Mouse (Mus musculus) CH12.LX (cell line): ENCODE results near the gene Agpat2. TPM values are rescaled to one million over a fixed set of nuclear protein-coding genes. Genes with fewer than 3 reads are reported as not detected.
A peak's percentile ranks its signal among the peaks of the same experiment; 100 is the strongest.

Source experiments
- DNase-seq: peaks from one replicate; pipeline ENCODE4 v3.0.0-alpha.2; 2013; ENCODE audit errors: extremely low read depth
- H3K27ac ChIP-seq: 2 replicates; pipeline ENCODE4 v1.5.1; 2012; ENCODE audit warnings: low read depth, mild to moderate bottlenecking, control low read depth, moderate library complexity; ENCODE audit not compliant: insufficient read depth
- H3K27me3 ChIP-seq: replicated peaks from 2 replicates; pipeline ENCODE3; 2012; ENCODE audit warnings: inconsistent platforms
- H3K36me3 ChIP-seq, 2 experiments: replicated peaks in 1 of 2; 2 replicates each; pipeline versions ENCODE3 to v1.6.1; 2012; ENCODE audit warnings: inconsistent platforms in 1 of 2, low read length in 1 of 2, mild to moderate bottlenecking in 1 of 2, mixed read lengths in 1 of 2, moderate library complexity in 1 of 2; ENCODE audit not compliant: control insufficient read depth in 1 of 2, insufficient read depth in 1 of 2
- H3K4me1 ChIP-seq, 2 experiments: 2 replicates each; pipeline ENCODE4 v1.6.1; 2012; ENCODE audit warnings: inconsistent platforms in 1 of 2, moderate library complexity in 1 of 2; ENCODE audit not compliant: insufficient read depth in 2 of 2, control insufficient read depth in 1 of 2
- H3K4me2 ChIP-seq: 2 replicates; pipeline ENCODE4 v1.6.1; 2012; ENCODE audit warnings: low read depth, mild to moderate bottlenecking, control low read depth; ENCODE audit not compliant: poor library complexity, insufficient read depth, severe bottlenecking
- H3K4me3 ChIP-seq, 3 experiments: fragments of 150-350 bp in 1 of 3; sonication (generic) in 1 of 3; replicated peaks in 1 of 3; 2 replicates each; pipeline versions ENCODE3 to v1.5.1; 2011 to 2012; ENCODE audit warnings: low read depth in 2 of 3, low read length in 2 of 3, mild to moderate bottlenecking in 2 of 3, moderate library complexity in 2 of 3, control low read depth in 1 of 3, improper control_type of control experiment in 1 of 3, inconsistent platforms in 1 of 3, mixed read lengths in 1 of 3; ENCODE audit not compliant: poor library complexity in 1 of 3
- H3K79me2 ChIP-seq: replicated peaks from 2 replicates; pipeline ENCODE4 v1.6.1; 2012; ENCODE audit warnings: mild to moderate bottlenecking, moderate library complexity; ENCODE audit not compliant: control insufficient read depth, poor library complexity, insufficient read depth, severe bottlenecking; ENCODE audit errors: extremely low read depth
- H3K9ac ChIP-seq: 2 replicates; pipeline ENCODE4 v1.6.1; 2012; ENCODE audit warnings: low read depth, mild to moderate bottlenecking, control low read depth, moderate library complexity; ENCODE audit not compliant: insufficient read depth
- H3K9me3 ChIP-seq: replicated peaks from 2 replicates; pipeline ENCODE3; 2012; ENCODE audit warnings: low read length, inconsistent platforms, mixed read lengths
- CTCF ChIP-seq, 2 experiments: IDR thresholded peaks in 1 of 2; conservative IDR thresholded peaks in 1 of 2; 2 replicates each; pipeline ENCODE4 v1.5.1; 2011 to 2012; ENCODE audit warnings: low read depth in 2 of 2, low read length in 2 of 2, improper control_type of control experiment in 1 of 2, inconsistent platforms in 1 of 2, mild to moderate bottlenecking in 1 of 2, moderate library complexity in 1 of 2
- E2F4 ChIP-seq: IDR thresholded peaks from 2 replicates; pipeline ENCODE4 v1.6.1; 2011; ENCODE audit warnings: low read depth, low read length, improper control_type of control experiment; ENCODE audit not compliant: insufficient replicate concordance
- ELF1 ChIP-seq: IDR thresholded peaks from 2 replicates; pipeline ENCODE4 v1.6.1; 2014; ENCODE audit warnings: low read depth, mild to moderate bottlenecking, inconsistent platforms, low read length, improper control_type of control experiment
- GABPA ChIP-seq: IDR thresholded peaks from 2 replicates; pipeline ENCODE4 v1.6.1; 2012; ENCODE audit warnings: low read depth, low read length, improper control_type of control experiment, inconsistent platforms; ENCODE audit not compliant: insufficient replicate concordance
- HCFC1 ChIP-seq: IDR thresholded peaks from 2 replicates; pipeline ENCODE4 v1.6.1; 2012; ENCODE audit warnings: low read depth, mild to moderate bottlenecking, inconsistent platforms, low read length, improper control_type of control experiment
- IRF4 ChIP-seq: IDR thresholded peaks from 2 replicates; pipeline ENCODE4 v1.6.1; 2014; ENCODE audit warnings: low read depth, mild to moderate bottlenecking, inconsistent platforms, low read length, improper control_type of control experiment
- JUN ChIP-seq: IDR thresholded peaks from 2 replicates; pipeline ENCODE4 v1.6.1; 2011; ENCODE audit warnings: low read depth, mild to moderate bottlenecking, low read length, improper control_type of control experiment, moderate library complexity; ENCODE audit not compliant: insufficient read depth
- JUND ChIP-seq: conservative IDR thresholded peaks from 2 replicates; pipeline ENCODE4 v1.6.1; 2011; ENCODE audit warnings: low read depth, low read length, improper control_type of control experiment
- MAFK ChIP-seq: IDR thresholded peaks from 2 replicates; pipeline ENCODE4 v1.6.1; 2011; ENCODE audit warnings: low read length, improper control_type of control experiment; ENCODE audit not compliant: insufficient replicate concordance
- MEF2A ChIP-seq: IDR thresholded peaks from 2 replicates; pipeline ENCODE4 v1.6.1; 2014; ENCODE audit warnings: low read depth, mild to moderate bottlenecking, inconsistent platforms, low read length, improper control_type of control experiment, borderline replicate concordance
- PAX5 ChIP-seq: IDR thresholded peaks from 2 replicates; pipeline ENCODE4 v1.6.1; 2012; ENCODE audit warnings: low read length, inconsistent platforms, mixed read lengths
- POLR2A ChIP-seq: IDR thresholded peaks from 2 replicates; pipeline ENCODE4 v1.6.1; 2011; ENCODE audit warnings: low read depth, mild to moderate bottlenecking, improper control_type of control experiment, low read length
- POLR2AphosphoS2 ChIP-seq: IDR thresholded peaks from 2 replicates; pipeline ENCODE4 v1.6.1; 2011; ENCODE audit warnings: low read depth, low read length, improper control_type of control experiment
- RCOR1 ChIP-seq: conservative IDR thresholded peaks from 2 replicates; pipeline ENCODE4 v1.6.1; 2012; ENCODE audit warnings: low read depth, mild to moderate bottlenecking, inconsistent platforms, low read length, improper control_type of control experiment
- SIN3A ChIP-seq: IDR thresholded peaks from 2 replicates; pipeline ENCODE4 v1.6.1; 2012; ENCODE audit warnings: low read length, improper control_type of control experiment, inconsistent platforms
- USF2 ChIP-seq: conservative IDR thresholded peaks from 2 replicates; pipeline ENCODE4 v1.6.1; 2011; ENCODE audit warnings: low read depth, low read length, improper control_type of control experiment
- ZC3H11A ChIP-seq: IDR thresholded peaks from 2 replicates; pipeline ENCODE4 v1.6.1; 2012; ENCODE audit warnings: low read depth, mild to moderate bottlenecking, inconsistent platforms, low read length, improper control_type of control experiment
- dilution Hi-C: fragments of 300-500 bp; cut with MboI; formaldehyde crosslinking; loops from 2 replicates; pipeline ENCODE4 v1.14.3; 2020; ENCODE audit warnings: low sequenced_read_pairs; ENCODE audit not compliant: extremely low pct_unique_long_range_greater_than_20kb, extremely low pct_ligation_motif_present
- in situ Hi-C: fragments of 300-500 bp; cut with MboI; formaldehyde crosslinking; loops from 3 replicates; pipeline ENCODE4 v1.14.3; 2019; ENCODE audit warnings: low sequenced_read_pairs, low pct_ligation_motif_present, low pct_unique_long_range_greater_than_20kb, mixed read lengths
- polyA plus RNA-seq: library from polyadenylated mRNA; unstranded; fragments of >175 nt; gene quantifications from 2 replicates; pipeline ENCODE4 v1.2.1, GENCODE M21; 2012; ENCODE audit warnings: low read depth; ENCODE audit not compliant: insufficient read length
- total RNA-seq, 2 experiments: library from RNA; depleted of rRNA; stranded (reverse); fragments of 300-350 nt in 1 of 2; fragments of >200 nt in 1 of 2; gene quantifications; 2 replicates each; pipeline ENCODE4 v1.2.3; 2012 to 2014

The Agpat2 gene
- total and polyA plus RNA-seq, 3 experiments, result 8.6 to 14.2 (median 9.5) TPM

GRCm38 (mm10) chr2:26578369-26578768 is 25.8 kb downstream of the Agpat2 start:
- Histone ChIP-seq H3K9me3 (no peaks in the 10 kb centered on the region), H3K4me3 (no peak overlapping the region), H3K27me3 (peaks cover 8% of the 10 kb centered on the region), H3K9ac (no peak overlapping the region), H3K4me2 (no peak overlapping the region), H3K27ac (no peak overlapping the region), H3K36me3 (no peaks in the 10 kb centered on the region), H3K79me2 (no peaks in the 10 kb centered on the region), H3K4me1 (peaks cover 14 to 40% of the 10 kb centered on the region in 2 experiments)
- dilution Hi-C loops, result no loop called here
- DNase-seq, result no peak
- TF ChIP-seq ELF1, result peak; percentile 60
- no peak for TF ChIP-seq USF2
- TF ChIP-seq HCFC1, result peak; percentile 35; the same call in 1 of the 2 replicates
- in situ Hi-C loops, result no loop called here

- in situ Hi-C loops (no loop called here), dilution Hi-C loops (no loop called here)
- Histone ChIP-seq H3K27ac (no peak overlapping the region), H3K4me2 (no peak overlapping the region), H3K27me3 (no peaks in the 10 kb centered on the region), H3K4me1 (peaks cover 16 to 39% of the 10 kb centered on the region in 2 experiments), H3K4me3 (no peak overlapping the region), H3K79me2 (no peaks in the 10 kb centered on the region), H3K36me3 (no peaks in the 10 kb centered on the region), H3K9me3 (no peaks in the 10 kb centered on the region), H3K9ac (no peak overlapping the region)
- TF ChIP-seq E2F4 (no peak), HCFC1 (no peak), RCOR1 (no peak), POLR2AphosphoS2 (no peak), CTCF (conservative IDR thresholded peaks at IDR 0.05 in 1 of 2, IDR thresholded peaks at IDR 0.05 in 1 of 2; ENCODE audit: low read depth in 2 of 2, low read length in 2 of 2) (no peak), JUN (no peak), IRF4 (no peak), MAFK (no peak), SIN3A (no peak), ZC3H11A (no peak), MEF2A (no peak), JUND (no peak), PAX5 (no peak)
- DNase-seq, result no peak
Observed at GRCm38 (mm10) chr2:26576462-26576861, 27.8 kb downstream of the Agpat2 start.

- TF ChIP-seq POLR2A, result no peak
- no peak for TF ChIP-seq GABPA
- TF ChIP-seq POLR2AphosphoS2, result no peak
- TF ChIP-seq, all 38 proteins: peak for 0
- H3K9me3 ChIP-seq, result no peaks in the 10 kb centered on the region
- peaks cover 18 to 45% of the 10 kb centered on the region in 2 experiments for H3K4me1 ChIP-seq
- no peak overlapping the region for H3K4me2 ChIP-seq
- in situ Hi-C loops, result no loop called here
- no peaks in the 10 kb centered on the region for H3K27me3 ChIP-seq
- no peak overlapping the region for H3K27ac ChIP-seq
- H3K79me2 ChIP-seq, result no peaks in the 10 kb centered on the region
- H3K4me3 ChIP-seq, result no peak overlapping the region
- H3K36me3 ChIP-seq, result no peaks in the 10 kb centered on the region
- dilution Hi-C loops, result no loop called here
- no peak overlapping the region for H3K9ac ChIP-seq
- DNase-seq, result no peak
Observed at GRCm38 (mm10) chr2:26575865-26576264, 28.4 kb downstream of the Agpat2 start.
